Mouse (Mus musculus) MEL (cell line): ENCODE measurements around the gene Foxf1. TPM values are rescaled to one million over a fixed set of nuclear protein-coding genes. Genes with fewer than 3 reads are reported as not detected.

Experiments used
- DNase-seq: peaks from one replicate; pipeline ENCODE4 v3.0.0; 2011; ENCODE audit warnings: low read depth, low spot score
- H3K27ac ChIP-seq: 2 replicates; pipeline ENCODE4 v1.5.1; 2012; ENCODE audit warnings: low read depth, mild to moderate bottlenecking, control low read depth, low read length, moderate library complexity; ENCODE audit not compliant: control insufficient read depth
- H3K27me3 ChIP-seq, 2 experiments: fragments of 150-350 bp in 1 of 2; sonication (generic) in 1 of 2; 2 replicates each; pipeline ENCODE4 v1.6.1; 2012; ENCODE audit warnings: low read length in 2 of 2, mild to moderate bottlenecking in 2 of 2, improper control_type of control experiment in 1 of 2, moderate library complexity in 1 of 2; ENCODE audit not compliant: insufficient read depth in 2 of 2, control insufficient read depth in 1 of 2
- H3K36me3 ChIP-seq, 2 experiments: 2 replicates each; pipeline ENCODE4 v1.6.1; 2012 to 2014; ENCODE audit warnings: low read length in 2 of 2, improper control_type of control experiment in 1 of 2, inconsistent platforms in 1 of 2, mild to moderate bottlenecking in 1 of 2; ENCODE audit not compliant: insufficient read depth in 2 of 2, control insufficient read depth in 1 of 2
- H3K4me1 ChIP-seq, 2 experiments: fragments of 150-350 bp in 1 of 2; sonication (generic) in 1 of 2; 2 replicates each; pipeline ENCODE4 v1.6.1; 2012; ENCODE audit warnings: low read length in 2 of 2, improper control_type of control experiment in 1 of 2, mild to moderate bottlenecking in 1 of 2; ENCODE audit not compliant: insufficient read depth in 2 of 2, control insufficient read depth in 1 of 2
- H3K4me3 ChIP-seq, 2 experiments: fragments of 150-350 bp in 1 of 2; sonication (generic) in 1 of 2; 2 replicates each; pipeline ENCODE4 v1.5.1; 2012; ENCODE audit warnings: low read depth in 2 of 2, low read length in 2 of 2, mild to moderate bottlenecking in 2 of 2, moderate library complexity in 2 of 2, control low read depth in 1 of 2, improper control_type of control experiment in 1 of 2; ENCODE audit not compliant: control insufficient read depth in 1 of 2, insufficient read depth in 1 of 2
- H3K79me2 ChIP-seq: 2 replicates; pipeline ENCODE4 v1.6.1; 2012; ENCODE audit warnings: mild to moderate bottlenecking, low read length, moderate library complexity; ENCODE audit not compliant: control insufficient read depth, poor library complexity, insufficient read depth
- H3K9ac ChIP-seq: 2 replicates; pipeline ENCODE4 v1.6.1; 2012; ENCODE audit warnings: low read depth, mild to moderate bottlenecking, control low read depth, low read length, moderate library complexity; ENCODE audit not compliant: control insufficient read depth, poor library complexity, severe bottlenecking
- H3K9me3 ChIP-seq: fragments of 150-350 bp; sonication (generic); replicated peaks from 2 replicates; pipeline ENCODE4 v1.6.1; 2012; ENCODE audit warnings: mild to moderate bottlenecking, low read length, improper control_type of control experiment, moderate library complexity; ENCODE audit not compliant: insufficient read depth
- CHD2 ChIP-seq: IDR thresholded peaks from 2 replicates; pipeline ENCODE4 v1.6.1; 2011; ENCODE audit warnings: low read length, improper control_type of control experiment
- E2F4 ChIP-seq: IDR thresholded peaks from 2 replicates; pipeline ENCODE4 v1.6.1; 2011; ENCODE audit warnings: low read depth, low read length, improper control_type of control experiment, borderline replicate concordance
- EP300 ChIP-seq, 2 experiments: IDR thresholded peaks; 2 replicates each; pipeline ENCODE4 v1.6.1; 2011; ENCODE audit warnings: improper control_type of control experiment in 2 of 2, low read length in 2 of 2, low read depth in 1 of 2, mild to moderate bottlenecking in 1 of 2
- ETS1 ChIP-seq: IDR thresholded peaks from 2 replicates; pipeline ENCODE4 v1.6.1; 2012; ENCODE audit warnings: low read depth, mild to moderate bottlenecking, inconsistent platforms, low read length, improper control_type of control experiment, moderate library complexity
- KAT2A ChIP-seq: conservative IDR thresholded peaks from 2 replicates; pipeline ENCODE4 v1.6.1; 2012; ENCODE audit warnings: low read depth, low read length, improper control_type of control experiment, inconsistent platforms
- MAZ ChIP-seq: IDR thresholded peaks from 2 replicates; pipeline ENCODE4 v1.6.1; 2012; ENCODE audit warnings: low read depth, mild to moderate bottlenecking, inconsistent platforms, low read length, improper control_type of control experiment
- MEF2A ChIP-seq: IDR thresholded peaks from 2 replicates; pipeline ENCODE4 v1.6.1; 2014; ENCODE audit warnings: low read depth, mild to moderate bottlenecking, inconsistent platforms, low read length, improper control_type of control experiment; ENCODE audit not compliant: poor library complexity, insufficient replicate concordance, severe bottlenecking; ENCODE audit errors: extremely low read depth
- MYC ChIP-seq: IDR thresholded peaks from 2 replicates; pipeline ENCODE4 v1.6.1; 2011; ENCODE audit warnings: low read depth, mild to moderate bottlenecking, low read length, improper control_type of control experiment, moderate library complexity
- SIN3A ChIP-seq: IDR thresholded peaks from 2 replicates; pipeline ENCODE4 v1.6.1; 2012; ENCODE audit warnings: low read length, improper control_type of control experiment, inconsistent platforms
- SMC3 ChIP-seq: IDR thresholded peaks from 2 replicates; pipeline ENCODE4 v1.6.1; 2011; ENCODE audit warnings: low read depth, low read length, improper control_type of control experiment
- USF2 ChIP-seq, 2 experiments: IDR thresholded peaks; 2 replicates each; pipeline ENCODE4 v1.6.1; 2011 to 2012; ENCODE audit warnings: improper control_type of control experiment in 2 of 2, low read length in 2 of 2, borderline replicate concordance in 1 of 2, inconsistent platforms in 1 of 2, low read depth in 1 of 2, mild to moderate bottlenecking in 1 of 2; ENCODE audit not compliant: insufficient read depth in 1 of 2
- ZC3H11A ChIP-seq: IDR thresholded peaks from 2 replicates; pipeline ENCODE4 v1.6.1; 2012; ENCODE audit warnings: low read depth, mild to moderate bottlenecking, inconsistent platforms, low read length, improper control_type of control experiment
- ZKSCAN1 ChIP-seq: IDR thresholded peaks from 2 replicates; pipeline ENCODE4 v1.6.1; 2012; ENCODE audit warnings: low read depth, mild to moderate bottlenecking, inconsistent platforms, low read length, improper control_type of control experiment, moderate library complexity
- polyA plus RNA-seq, 2 experiments: library from polyadenylated mRNA; stranded (reverse) in 1 of 2; unstranded in 1 of 2; fragments of >175 nt in 1 of 2; fragments of >200 nt in 1 of 2; gene quantifications; 2 replicates each; pipeline versions ENCODE4 v1.2.1 to v1.2.4; 2012; ENCODE audit warnings: low replicate concordance in 2 of 2, low read depth in 1 of 2; ENCODE audit not compliant: insufficient read length in 2 of 2, insufficient read depth in 1 of 2, missing spikeins in 1 of 2
- total RNA-seq: library from RNA; depleted of rRNA; stranded (reverse); fragments of 300-350 nt; gene quantifications from 2 replicates; pipeline ENCODE4 v1.2.3, GENCODE M21; 2012; rRNA removed

Foxf1 gene
- not detected in 2 replicates for total RNA-seq
- polyA plus RNA-seq, result not detected

GRCm38 (mm10) chr8:121084210-121084951, at the start of gene Foxf1:
Gene Foxf1 (plus strand): TSS chr8:121084386.
- no peaks in the 10 kb centered on the region for H3K79me2 ChIP-seq
- no peak for DNase-seq
- H3K9ac ChIP-seq, result no peak within 1 kb of the TSS
- TF ChIP-seq USF2 (IDR thresholded peaks at IDR 0.05; ENCODE audit: borderline replicate concordance in 1 of 2, insufficient read depth in 1 of 2, low read depth in 1 of 2, low read length in 2 of 2), result no peak
- no peak within 1 kb of the TSS for H3K4me3 ChIP-seq
- H3K9me3 ChIP-seq, result no peaks in the 10 kb centered on the region
- H3K36me3 ChIP-seq, result no peaks in the 10 kb centered on the region
- H3K27me3 ChIP-seq, result no peaks in the 10 kb centered on the region
- H3K27ac ChIP-seq, result no peak within 1 kb of the TSS
- H3K4me1 ChIP-seq, result no peaks in the 10 kb centered on the region

GRCm38 (mm10) chr8:121035611-121036010, 48.6 kb upstream of the Foxf1 start:
- H3K27me3 ChIP-seq, result no peaks in the 10 kb centered on the region
- TF ChIP-seq SIN3A, result no peak
- TF ChIP-seq SMC3, result no peak
- no peak for TF ChIP-seq EP300 (IDR thresholded peaks at IDR 0.05; ENCODE audit: low read depth in 1 of 2, low read length in 2 of 2)
- TF ChIP-seq E2F4, result no peak
- TF ChIP-seq MAZ, result no peak
- TF ChIP-seq MEF2A, result no peak
- no peak for TF ChIP-seq ZKSCAN1
- TF ChIP-seq ETS1, result no peak
- no peak for TF ChIP-seq CHD2
- no peak for TF ChIP-seq MYC
- no peak for TF ChIP-seq ZC3H11A
- TF ChIP-seq KAT2A, result no peak
- no peaks in the 10 kb centered on the region for H3K9me3 ChIP-seq
- no peak overlapping the region for H3K9ac ChIP-seq
- H3K36me3 ChIP-seq, result no peaks in the 10 kb centered on the region
- DNase-seq, result no peak
- H3K4me3 ChIP-seq, result no peak overlapping the region
- H3K27ac ChIP-seq, result no peak overlapping the region
- H3K4me1 ChIP-seq, result no peaks in the 10 kb centered on the region
- no peaks in the 10 kb centered on the region for H3K79me2 ChIP-seq
